Mouse (Mus musculus) neutrophil, adult 59 days (primary cell): ENCODE data around the gene Iqsec3. TPM values are rescaled to one million over a fixed set of nuclear protein-coding genes. Genes with fewer than 3 reads are reported as not detected.

Source experiments
- total RNA-seq, 2 experiments: library from RNA; stranded (reverse); gene quantifications; 1 replicate in 1 of 2; 2 replicates in 1 of 2; pipeline ENCODE4 v1.2.4; 2023

The Iqsec3 gene
- total RNA-seq, result not detected

DNA sequence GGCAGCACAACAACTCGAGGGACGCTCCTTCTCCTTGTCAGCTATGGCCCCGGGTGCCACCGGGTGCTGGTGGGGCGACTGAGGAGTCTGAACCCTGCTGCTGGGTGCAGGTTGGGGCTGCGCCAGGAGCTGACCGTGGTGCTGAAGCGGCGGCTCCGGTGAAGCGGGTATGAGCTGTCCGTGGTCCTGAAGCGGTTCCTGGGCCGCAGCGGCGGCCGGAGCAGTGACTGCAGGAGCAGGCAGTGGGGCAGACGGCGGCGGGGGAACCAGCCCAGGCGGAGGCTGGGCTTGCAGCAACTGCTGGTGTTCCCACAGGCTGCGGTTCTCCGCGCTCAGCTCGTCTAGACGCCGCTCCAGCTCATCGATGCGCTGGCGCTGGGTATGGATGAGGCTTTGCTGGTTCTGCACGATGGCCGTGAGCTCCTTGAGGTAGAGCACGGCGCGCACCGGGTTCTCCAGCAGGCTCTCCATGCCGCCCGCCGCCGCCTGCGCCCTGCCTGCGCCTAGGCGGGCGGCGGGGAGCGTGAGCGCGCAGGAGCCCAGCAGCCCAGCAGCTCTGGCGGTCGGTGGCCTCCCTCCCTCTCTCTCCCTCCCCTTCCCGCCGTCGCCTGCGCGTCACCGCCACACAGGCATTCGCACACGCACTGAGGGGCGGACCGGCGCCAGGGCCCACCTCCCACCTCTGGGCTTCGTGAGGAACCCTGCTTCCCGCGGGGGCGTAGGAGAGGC, at the start of gene Iqsec3:
Gene Iqsec3 (minus strand): TSS at position 586 of the 729 bp plus-strand sequence.

DNA sequence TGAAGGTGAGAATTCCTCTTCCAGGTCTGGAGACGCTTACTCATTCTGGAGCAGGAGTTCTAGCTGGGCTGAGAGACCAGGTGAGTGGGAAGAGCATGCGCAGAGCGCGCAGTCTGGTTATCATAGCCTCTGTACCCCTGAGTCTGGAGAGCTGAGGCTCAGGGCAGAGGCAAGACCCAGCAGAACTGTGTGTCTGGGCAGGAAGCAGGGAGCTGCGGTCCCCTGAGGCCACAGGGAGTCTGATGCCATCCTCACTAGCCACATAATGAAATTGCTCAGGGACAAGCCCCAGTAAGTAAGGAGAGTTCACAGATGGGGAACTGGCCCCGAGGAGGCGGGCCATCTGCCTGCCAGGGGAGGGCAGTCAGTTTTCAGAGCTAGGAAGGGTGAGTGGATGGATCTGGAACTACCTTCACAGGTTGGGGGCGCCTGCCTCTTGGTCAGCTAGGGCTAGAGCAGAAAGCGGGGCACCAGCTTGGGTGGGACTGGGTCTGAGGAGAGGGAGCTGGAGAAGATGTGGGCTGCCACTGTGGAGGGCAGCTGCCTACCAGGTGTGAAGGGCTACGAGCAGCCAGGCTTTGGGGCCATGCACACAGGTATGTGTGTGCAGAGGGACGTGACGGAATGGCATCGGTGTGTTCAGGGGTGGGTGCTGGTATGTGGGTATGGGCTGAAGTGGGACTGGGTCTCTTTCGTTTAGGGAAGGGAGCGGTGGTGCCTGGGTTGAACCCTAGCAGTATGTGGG, 130.3 kb downstream of the Iqsec3 start, which contains the start of gene Slc6a12:
Gene Slc6a12 (plus strand): TSS at position 51 of the 745 bp plus-strand sequence.

Other genes starting within 250 kb of the Iqsec3 start
- gene Usp18, start 227.8 kb downstream of the Iqsec3 start, total RNA-seq, result 1 to 10 TPM; 5.0 to 6.5 TPM
- 1 to 10 TPM; 3.0 to 4.2 TPM for gene Slc6a13, start 173.5 kb downstream of the Iqsec3 start, total RNA-seq
- gene Slc6a12, start 130.6 kb downstream of the Iqsec3 start, total RNA-seq, result 10 to 100 TPM; 26.9 to 32.0 TPM
- gene A2m, start 161.7 kb upstream of the Iqsec3 start, total RNA-seq, result under 1 TPM in 1 of 2 experiments, not detected in 1; 0.11 TPM